Mouse (Mus musculus): ENCODE measurements around the gene Slc26a10.

Slc26a10 gene

DNA sequence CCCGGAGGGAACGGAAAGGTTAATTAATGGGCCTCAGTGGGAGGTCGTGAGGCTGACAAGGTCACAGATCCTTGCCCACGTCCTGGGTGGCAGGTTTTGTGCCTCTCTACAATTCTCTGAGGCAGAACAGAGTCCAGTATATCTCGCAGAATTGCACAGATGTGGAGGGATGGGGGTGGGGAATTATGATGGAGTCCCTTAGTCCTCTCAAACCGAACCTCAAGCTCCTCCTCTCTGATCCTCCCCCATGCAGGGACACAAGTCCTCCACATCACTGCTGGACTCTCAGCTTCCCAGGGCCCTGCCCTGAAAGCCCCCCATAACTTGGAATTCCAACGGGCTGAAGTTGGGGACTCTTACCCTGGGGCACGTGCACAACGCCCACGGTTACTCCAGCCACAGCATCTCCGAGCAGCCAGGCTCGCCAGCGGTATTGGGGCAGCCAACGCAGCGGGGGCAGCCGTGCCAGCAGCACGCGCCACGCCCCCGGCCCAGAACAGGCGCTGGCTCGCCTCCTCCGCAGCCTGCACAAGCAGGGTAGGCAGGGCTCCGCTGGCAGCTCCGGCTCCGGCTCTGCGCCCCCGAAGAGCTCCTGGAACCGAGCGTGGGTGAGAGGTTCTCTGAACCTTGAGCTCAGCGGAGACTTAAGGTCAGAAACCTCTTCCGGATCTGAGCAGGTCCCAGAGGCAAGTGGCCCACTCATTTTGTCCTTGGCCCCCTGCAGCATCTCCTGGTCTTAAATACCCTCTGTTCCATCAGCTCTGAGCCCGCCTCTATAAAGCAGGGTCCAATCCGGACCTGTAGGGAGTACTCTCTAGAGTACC is at the start of gene Slc26a10:
TSS of gene Slc26a10 (minus strand) at position 775 of the 824 bp plus-strand sequence.
- in situ Hi-C loops (cut with MboI; ENCODE audit: low sequenced_read_pairs): no loop called here

DNA sequence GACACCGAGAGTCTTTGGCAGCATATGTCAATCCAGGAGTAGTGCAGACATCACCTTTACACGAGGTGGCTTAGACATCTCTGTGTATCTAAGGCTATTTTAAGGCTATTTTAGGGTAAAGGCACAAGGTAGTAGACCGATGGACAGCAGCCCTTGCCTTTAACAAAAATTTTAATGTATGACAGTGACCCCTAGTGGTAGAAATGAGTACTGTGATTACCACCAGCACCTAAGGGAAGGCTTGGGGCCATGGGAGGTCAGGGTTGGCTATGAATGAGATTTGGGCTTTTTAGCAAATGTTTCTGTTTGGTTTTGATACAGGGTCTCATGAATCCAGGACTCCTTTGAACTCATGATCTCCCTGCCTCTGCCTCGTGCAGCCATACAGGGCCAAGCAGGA is 48.5 kb upstream of the Slc26a10 start:
- in situ Hi-C loops (cut with MboI; ENCODE audit: low sequenced_read_pairs): no loop called here

GRCm38 (mm10) chr10:127227163-127227562 is 46.7 kb upstream of the Slc26a10 start:
- in situ Hi-C loops (cut with MboI; ENCODE audit: low sequenced_read_pairs): no loop called here

- in situ Hi-C loops (cut with MboI; ENCODE audit: low sequenced_read_pairs): no loop called here
Measured at GRCm38 (mm10) chr10:127226318-127226895, 46.0 kb upstream of the Slc26a10 start.

GRCm38 (mm10) chr10:127225732-127226131 is 45.3 kb upstream of the Slc26a10 start:
- in situ Hi-C loops (cut with MboI; ENCODE audit: low sequenced_read_pairs): no loop called here

DNA sequence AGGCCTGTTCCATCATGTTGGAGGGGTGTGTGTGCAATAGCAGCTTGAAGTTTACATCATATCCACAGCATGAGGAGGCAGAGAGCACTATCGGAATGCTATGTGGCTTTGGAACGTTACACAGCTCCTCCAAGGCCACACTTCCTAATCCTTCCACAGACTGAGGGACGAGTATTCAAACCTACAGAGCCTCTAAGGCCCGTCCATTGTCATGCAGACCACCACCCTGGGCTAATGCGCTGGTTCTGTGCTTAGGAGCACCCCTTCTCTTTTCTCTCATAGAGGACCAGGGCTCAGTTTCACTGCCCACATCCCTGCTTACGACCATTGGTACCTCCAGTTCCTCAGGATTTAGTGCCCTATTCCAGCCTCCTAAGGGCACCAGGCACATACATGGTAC is 44.8 kb upstream of the Slc26a10 start:
- in situ Hi-C loops (cut with MboI; ENCODE audit: low sequenced_read_pairs): no loop called here

- in situ Hi-C loops (cut with MboI; ENCODE audit: low sequenced_read_pairs): no loop called here
Measured at GRCm38 (mm10) chr10:127218339-127218738, 37.9 kb upstream of the Slc26a10 start.

DNA sequence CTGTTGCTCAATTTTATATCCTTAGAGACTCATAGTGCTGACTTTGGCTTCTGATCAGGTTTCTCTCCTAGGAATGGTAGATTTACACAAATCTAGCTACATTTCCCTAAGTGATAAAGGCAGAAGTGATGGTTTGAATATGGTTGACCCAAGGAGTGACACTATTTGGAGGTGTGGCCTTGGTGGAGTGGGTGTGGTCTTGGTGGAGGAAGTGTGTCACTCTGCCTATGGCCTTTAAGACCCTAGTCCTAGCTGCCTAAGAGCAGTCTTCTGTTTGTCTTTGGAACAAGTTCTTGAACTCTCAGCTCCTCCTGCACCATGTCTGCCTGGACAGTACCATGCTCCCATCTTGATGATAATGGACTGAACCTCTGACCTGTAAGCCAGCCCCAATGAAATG is 36.7 kb upstream of the Slc26a10 start:
- in situ Hi-C loops (cut with MboI; ENCODE audit: low sequenced_read_pairs): no loop called here

- in situ Hi-C loops (cut with MboI; ENCODE audit: low sequenced_read_pairs): no loop called here
Measured at GRCm38 (mm10) chr10:127216456-127216855, 36.0 kb upstream of the Slc26a10 start.

DNA sequence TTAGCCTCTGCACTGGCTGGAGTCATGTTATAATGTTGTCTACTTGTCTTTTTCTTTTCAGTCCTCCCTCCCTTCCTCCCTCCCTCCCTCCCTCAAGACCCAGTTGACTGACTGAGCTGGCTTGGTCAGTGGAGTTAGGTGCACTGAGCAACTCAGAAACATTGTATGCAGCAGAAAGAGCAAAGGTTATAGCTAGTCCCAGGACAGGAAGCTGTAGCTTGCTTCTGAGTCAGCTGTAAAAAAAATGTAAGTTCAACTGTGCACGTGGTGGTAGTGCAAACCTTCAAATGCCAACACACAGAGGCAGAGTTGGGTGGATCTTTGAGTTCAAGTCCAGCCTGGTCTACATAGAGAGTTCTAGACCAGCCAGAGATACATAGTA is 34.0 kb upstream of the Slc26a10 start:
- in situ Hi-C loops (cut with MboI; ENCODE audit: low sequenced_read_pairs): no loop called here

- in situ Hi-C loops (cut with MboI; ENCODE audit: low sequenced_read_pairs): no loop called here
Measured at GRCm38 (mm10) chr10:127213704-127214421, 33.4 kb upstream of the Slc26a10 start.

GRCm38 (mm10) chr10:127213272-127213671 is 32.8 kb upstream of the Slc26a10 start:
- in situ Hi-C loops (cut with MboI; ENCODE audit: low sequenced_read_pairs): no loop called here

DNA sequence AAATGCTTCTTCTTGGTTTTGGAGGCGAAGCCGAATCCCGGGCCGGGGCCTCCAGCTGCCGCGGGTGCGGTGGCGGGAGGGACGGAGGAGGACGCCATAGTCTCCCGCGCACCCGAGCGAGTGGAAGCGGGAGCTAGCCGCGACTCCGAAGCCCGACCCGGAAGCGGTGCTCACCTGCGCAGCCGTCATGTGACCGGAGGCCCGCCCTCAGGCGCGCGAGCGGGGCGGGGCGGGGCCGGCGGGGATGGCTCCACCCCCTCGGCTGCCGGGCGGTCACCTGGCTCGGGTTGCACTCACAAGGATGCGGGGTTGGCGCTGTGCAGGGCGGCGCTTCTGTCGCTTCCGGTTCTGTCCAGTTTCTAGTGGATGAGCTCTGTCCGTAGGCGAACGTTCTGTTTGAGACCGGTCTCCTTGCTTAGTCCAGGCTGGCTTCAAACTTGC is 31.0 kb upstream of the Slc26a10 start, which contains the start of gene Pip4k2c:
TSS of gene Pip4k2c (minus strand) at position 172 of the 441 bp plus-strand sequence.
- in situ Hi-C loops (cut with MboI; ENCODE audit: low sequenced_read_pairs): no loop called here

DNA sequence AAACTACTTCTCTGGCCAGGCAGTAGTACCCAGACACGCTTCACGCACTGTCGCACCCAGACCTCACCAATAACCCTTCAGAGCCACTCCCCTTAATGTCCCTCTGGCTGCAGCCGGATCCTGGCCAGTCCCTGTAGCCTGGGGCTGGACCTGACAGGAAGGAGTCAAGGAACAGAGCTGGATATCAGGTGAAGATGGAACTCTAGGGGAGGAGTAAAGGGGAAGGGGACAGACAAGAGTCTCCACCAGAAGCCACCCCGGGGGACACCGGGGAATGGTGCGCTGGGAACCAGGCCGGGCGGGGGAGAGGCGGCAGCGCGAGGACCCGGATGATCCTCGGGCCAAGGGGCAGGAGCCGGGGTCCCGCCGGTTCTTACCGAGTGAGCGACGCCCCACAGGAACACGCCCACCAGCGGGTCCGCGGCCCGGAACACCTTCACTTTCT is 30.5 kb upstream of the Slc26a10 start:
- in situ Hi-C loops (cut with MboI; ENCODE audit: low sequenced_read_pairs): no loop called here

DNA sequence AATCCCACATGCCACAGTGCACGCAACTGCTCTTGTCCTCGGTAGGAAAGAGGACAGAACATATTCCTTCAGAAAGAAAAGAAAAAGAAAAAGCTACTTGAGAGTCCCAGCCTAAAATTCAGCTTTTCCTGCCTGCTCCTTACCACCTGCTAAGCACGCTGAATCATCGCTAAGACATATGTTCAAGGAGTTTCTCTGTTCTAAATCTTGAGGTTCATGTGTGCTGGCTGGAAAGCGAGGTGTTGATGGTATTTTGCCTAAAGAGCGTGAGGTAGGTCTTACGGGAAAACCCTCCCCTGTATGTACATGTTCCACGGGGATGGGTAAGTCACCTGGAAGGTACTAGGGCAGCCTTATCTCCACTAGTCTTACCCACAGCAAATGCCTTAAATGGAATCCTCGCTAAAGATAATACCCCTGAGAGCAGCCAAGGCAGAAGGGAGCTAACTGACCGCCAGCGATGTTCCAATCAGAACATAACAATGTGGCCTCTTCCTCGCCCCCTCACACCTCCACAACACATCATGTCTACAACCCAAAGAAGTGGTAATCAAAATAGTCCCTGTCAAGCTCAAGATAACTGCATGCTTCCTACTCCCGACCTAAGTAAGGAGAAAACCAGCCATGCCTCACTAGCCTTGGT is 29.6 kb upstream of the Slc26a10 start:
- in situ Hi-C loops (cut with MboI; ENCODE audit: low sequenced_read_pairs): no loop called here

- in situ Hi-C loops (cut with MboI; ENCODE audit: low sequenced_read_pairs): no loop called here
Measured at GRCm38 (mm10) chr10:127208921-127209320, 28.5 kb upstream of the Slc26a10 start.

GRCm38 (mm10) chr10:127205373-127205772 is 24.9 kb upstream of the Slc26a10 start:
- in situ Hi-C loops (cut with MboI; ENCODE audit: low sequenced_read_pairs): no loop called here

GRCm38 (mm10) chr10:127204589-127204988 is 24.1 kb upstream of the Slc26a10 start:
- in situ Hi-C loops (cut with MboI; ENCODE audit: low sequenced_read_pairs): no loop called here

DNA sequence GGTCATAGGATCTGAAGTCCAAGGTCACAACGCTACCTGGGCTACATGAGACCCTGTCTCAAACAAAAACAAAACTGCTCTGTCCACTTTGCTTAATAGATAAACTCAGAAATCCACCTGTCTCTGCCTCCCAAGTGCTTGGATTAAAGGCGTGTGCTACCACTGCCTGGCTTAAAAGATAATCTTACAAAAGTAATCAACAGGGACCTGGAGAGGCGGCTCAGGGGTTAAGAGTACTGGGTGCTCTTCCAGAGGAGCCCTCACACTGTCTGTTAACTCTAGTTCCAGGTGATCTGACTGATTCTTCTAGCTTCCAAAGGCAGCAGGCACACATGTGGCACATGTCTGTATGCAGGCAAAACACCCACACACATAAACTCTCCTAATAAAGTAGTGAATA is 22.7 kb upstream of the Slc26a10 start:
- in situ Hi-C loops (cut with MboI; ENCODE audit: low sequenced_read_pairs): no loop called here

- in situ Hi-C loops (cut with MboI; ENCODE audit: low sequenced_read_pairs): no loop called here
Measured at GRCm38 (mm10) chr10:127200279-127200678, 19.8 kb upstream of the Slc26a10 start.

GRCm38 (mm10) chr10:127199474-127199873 is 19.0 kb upstream of the Slc26a10 start:
- in situ Hi-C loops (cut with MboI; ENCODE audit: low sequenced_read_pairs): no loop called here
